Mouse (Mus musculus): ENCODE data around the gene Akt1s1. TPM values are rescaled to one million over a fixed set of nuclear protein-coding genes. Genes with fewer than 3 reads are reported as not detected.

Gene Akt1s1
- 13.5 TPM for polyA plus RNA-seq (2015; fragmentation: Illumina TruSeq; extraction: RNeasy Lipid Tissue Mini Kit (QIAGEN cat#74804); ENCODE audit: insufficient read depth, low read depth, low replicate concordance)

GRCm38 (mm10) chr7:44848561-44849415, at the start of gene Akt1s1, which contains the start of gene Tbc1d17:
Akt1s1 (plus strand) TSS chr7:44848991.
Tbc1d17 (minus strand) TSS chr7:44849079.

GRCm38 (mm10) chr7:44815721-44816469, 32.9 kb upstream of the Akt1s1 start, which contains the start of the genes Nup62 and Il4i1:
Nup62 (plus strand) TSS chr7:44816088.
Il4i1 (plus strand) TSS chr7:44816387.

GRCm38 (mm10) chr7:44816470-44817021, 32.2 kb upstream of the Akt1s1 start, which contains the start of gene Atf5:
Atf5 (minus strand) TSS chr7:44816658.

GRCm38 (mm10) chr7:44857042-44857552, 8.3 kb downstream of the Akt1s1 start, which contains the start of gene Pnkp:
Pnkp (plus strand) TSS chr7:44857139.

GRCm38 (mm10) chr7:44869697-44870528, 21.1 kb downstream of the Akt1s1 start, which contains the start of gene Ptov1:
Ptov1 (minus strand) TSS chr7:44869788.

GRCm38 (mm10) chr7:44892276-44892921, 43.6 kb downstream of the Akt1s1 start, which contains the start of gene Med25:
Med25 (minus strand) TSS chr7:44892712.

GRCm38 (mm10) chr7:44895593-44896434, 47.0 kb downstream of the Akt1s1 start, which contains the start of gene Fuz:
Fuz (plus strand) TSS chr7:44896079.

Other genes starting within 250 kb of the Akt1s1 start
- gene Myh14, start 178.1 kb upstream of the Akt1s1 start, polyA plus RNA-seq (2015; fragmentation: Illumina TruSeq; extraction: RNeasy Lipid Tissue Mini Kit (QIAGEN cat#74804); ENCODE audit: insufficient read depth, low read depth, low replicate concordance): 5.7 TPM
- gene Izumo2, start 140.2 kb upstream of the Akt1s1 start, polyA plus RNA-seq (2015; fragmentation: Illumina TruSeq; extraction: RNeasy Lipid Tissue Mini Kit (QIAGEN cat#74804); ENCODE audit: insufficient read depth, low read depth, low replicate concordance): not detected
- 4.8 TPM for gene Vrk3, start 100.6 kb upstream of the Akt1s1 start, polyA plus RNA-seq (2015; fragmentation: Illumina TruSeq; extraction: RNeasy Lipid Tissue Mini Kit (QIAGEN cat#74804); ENCODE audit: insufficient read depth, low read depth, low replicate concordance)
- 0.28 TPM for gene Zfp473, start 97.9 kb upstream of the Akt1s1 start, polyA plus RNA-seq (2015; fragmentation: Illumina TruSeq; extraction: RNeasy Lipid Tissue Mini Kit (QIAGEN cat#74804); ENCODE audit: insufficient read depth, low read depth, low replicate concordance)
- 5.4 TPM for gene Nup62, start 32.9 kb upstream of the Akt1s1 start, polyA plus RNA-seq (2015; fragmentation: Illumina TruSeq; extraction: RNeasy Lipid Tissue Mini Kit (QIAGEN cat#74804); ENCODE audit: insufficient read depth, low read depth, low replicate concordance)
- gene Il4i1, start 32.6 kb upstream of the Akt1s1 start, polyA plus RNA-seq (2015; fragmentation: Illumina TruSeq; extraction: RNeasy Lipid Tissue Mini Kit (QIAGEN cat#74804); ENCODE audit: insufficient read depth, low read depth, low replicate concordance): not detected
- gene Atf5, start 32.3 kb upstream of the Akt1s1 start, polyA plus RNA-seq (2015; fragmentation: Illumina TruSeq; extraction: RNeasy Lipid Tissue Mini Kit (QIAGEN cat#74804); ENCODE audit: insufficient read depth, low read depth, low replicate concordance): 44.5 TPM
- 19.6 TPM for gene Tbc1d17, start 88 bp downstream of the Akt1s1 start, polyA plus RNA-seq (2015; fragmentation: Illumina TruSeq; extraction: RNeasy Lipid Tissue Mini Kit (QIAGEN cat#74804); ENCODE audit: insufficient read depth, low read depth, low replicate concordance)
- gene Pnkp, start 8.1 kb downstream of the Akt1s1 start, polyA plus RNA-seq (2015; fragmentation: Illumina TruSeq; extraction: RNeasy Lipid Tissue Mini Kit (QIAGEN cat#74804); ENCODE audit: insufficient read depth, low read depth, low replicate concordance): 11.9 TPM
- 49.5 TPM for gene Ptov1, start 20.8 kb downstream of the Akt1s1 start, polyA plus RNA-seq (2015; fragmentation: Illumina TruSeq; extraction: RNeasy Lipid Tissue Mini Kit (QIAGEN cat#74804); ENCODE audit: insufficient read depth, low read depth, low replicate concordance)
- 20.6 TPM for gene Med25, start 43.7 kb downstream of the Akt1s1 start, polyA plus RNA-seq (2015; fragmentation: Illumina TruSeq; extraction: RNeasy Lipid Tissue Mini Kit (QIAGEN cat#74804); ENCODE audit: insufficient read depth, low read depth, low replicate concordance)
- 9.6 TPM for gene Fuz, start 47.1 kb downstream of the Akt1s1 start, polyA plus RNA-seq (2015; fragmentation: Illumina TruSeq; extraction: RNeasy Lipid Tissue Mini Kit (QIAGEN cat#74804); ENCODE audit: insufficient read depth, low read depth, low replicate concordance)
- gene Ap2a1, start 80.5 kb downstream of the Akt1s1 start, polyA plus RNA-seq (2015; fragmentation: Illumina TruSeq; extraction: RNeasy Lipid Tissue Mini Kit (QIAGEN cat#74804); ENCODE audit: insufficient read depth, low read depth, low replicate concordance): 13.8 TPM
- gene Tsks, start 94.2 kb downstream of the Akt1s1 start, polyA plus RNA-seq (2015; fragmentation: Illumina TruSeq; extraction: RNeasy Lipid Tissue Mini Kit (QIAGEN cat#74804); ENCODE audit: insufficient read depth, low read depth, low replicate concordance): not detected
- gene Cpt1c, start 125.9 kb downstream of the Akt1s1 start, polyA plus RNA-seq (2015; fragmentation: Illumina TruSeq; extraction: RNeasy Lipid Tissue Mini Kit (QIAGEN cat#74804); ENCODE audit: insufficient read depth, low read depth, low replicate concordance): 3.9 TPM
- gene Prmt1, start 137.6 kb downstream of the Akt1s1 start, polyA plus RNA-seq (2015; fragmentation: Illumina TruSeq; extraction: RNeasy Lipid Tissue Mini Kit (QIAGEN cat#74804); ENCODE audit: insufficient read depth, low read depth, low replicate concordance): 31.9 TPM
- gene Irf3, start 148.7 kb downstream of the Akt1s1 start, polyA plus RNA-seq (2015; fragmentation: Illumina TruSeq; extraction: RNeasy Lipid Tissue Mini Kit (QIAGEN cat#74804); ENCODE audit: insufficient read depth, low read depth, low replicate concordance): 70.4 TPM
- gene Bcl2l12, start 149.7 kb downstream of the Akt1s1 start, polyA plus RNA-seq (2015; fragmentation: Illumina TruSeq; extraction: RNeasy Lipid Tissue Mini Kit (QIAGEN cat#74804); ENCODE audit: insufficient read depth, low read depth, low replicate concordance): 2.8 TPM
- 17.4 TPM for gene Scaf1, start 167.4 kb downstream of the Akt1s1 start, polyA plus RNA-seq (2015; fragmentation: Illumina TruSeq; extraction: RNeasy Lipid Tissue Mini Kit (QIAGEN cat#74804); ENCODE audit: insufficient read depth, low read depth, low replicate concordance)
- gene Rras, start 169.0 kb downstream of the Akt1s1 start, polyA plus RNA-seq (2015; fragmentation: Illumina TruSeq; extraction: RNeasy Lipid Tissue Mini Kit (QIAGEN cat#74804); ENCODE audit: insufficient read depth, low read depth, low replicate concordance): 29.2 TPM
- gene Prr12, start 203.9 kb downstream of the Akt1s1 start, polyA plus RNA-seq (2015; fragmentation: Illumina TruSeq; extraction: RNeasy Lipid Tissue Mini Kit (QIAGEN cat#74804); ENCODE audit: insufficient read depth, low read depth, low replicate concordance): 5.3 TPM
- gene Nosip, start 213.4 kb downstream of the Akt1s1 start, polyA plus RNA-seq (2015; fragmentation: Illumina TruSeq; extraction: RNeasy Lipid Tissue Mini Kit (QIAGEN cat#74804); ENCODE audit: insufficient read depth, low read depth, low replicate concordance): 12.8 TPM
- 13.8 TPM for gene Prrg2, start 213.7 kb downstream of the Akt1s1 start, polyA plus RNA-seq (2015; fragmentation: Illumina TruSeq; extraction: RNeasy Lipid Tissue Mini Kit (QIAGEN cat#74804); ENCODE audit: insufficient read depth, low read depth, low replicate concordance)
- 25.7 TPM for gene Rcn3, start 243.2 kb downstream of the Akt1s1 start, polyA plus RNA-seq (2015; fragmentation: Illumina TruSeq; extraction: RNeasy Lipid Tissue Mini Kit (QIAGEN cat#74804); ENCODE audit: insufficient read depth, low read depth, low replicate concordance)

Data from pancreas, adult 10 weeks (tissue).